Mouse (Mus musculus) forelimb bud, embryonic 11.5 days (tissue): Measurements from ENCODE around the gene Man2a1.
"Not testable (repeated sequence)": the region's sequence is repeated elsewhere in the genome, so short reads cannot be mapped to it uniquely, and the experiment has no call there.

Source experiments
- DNase-seq: peaks from one replicate; pipeline ENCODE4 v3.0.0-alpha.2; 2012; ENCODE audit warnings: low read depth, low spot score

The Man2a1 gene

DNA sequence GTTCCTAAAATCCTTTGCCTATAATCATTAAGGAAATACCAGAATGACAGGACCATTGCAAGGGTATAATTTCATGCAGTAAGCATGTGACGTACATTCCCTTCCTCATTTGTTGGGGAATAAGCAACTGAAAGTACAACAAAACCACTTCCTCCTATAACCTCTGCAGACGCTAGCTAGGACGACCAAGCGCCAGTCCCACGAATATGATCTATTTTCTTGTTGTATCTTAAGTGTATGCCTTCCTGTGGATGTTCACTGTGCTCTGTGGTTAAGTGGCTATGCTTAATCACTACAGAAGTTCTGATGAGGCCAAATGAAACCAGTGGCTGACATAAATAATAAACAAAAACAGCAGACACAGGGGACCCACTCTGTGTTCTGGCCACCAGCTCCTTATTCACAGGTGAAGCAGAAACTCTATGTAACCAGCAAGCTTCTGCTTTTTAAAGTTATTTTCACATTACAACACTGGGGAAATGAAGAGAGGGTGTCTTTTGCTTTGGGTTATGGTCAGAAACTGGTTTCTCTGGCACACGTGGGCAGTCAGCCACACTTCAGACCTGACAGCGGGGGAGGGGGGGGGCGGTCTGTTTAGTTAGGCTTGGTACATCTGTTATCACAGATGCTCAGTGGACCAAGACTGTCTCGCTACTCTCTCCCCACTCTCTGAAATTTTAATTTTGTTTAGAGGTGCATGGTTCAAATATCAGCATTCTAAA, 153.8 kb downstream of the Man2a1 start:
- DNase-seq, result no peak

DNA sequence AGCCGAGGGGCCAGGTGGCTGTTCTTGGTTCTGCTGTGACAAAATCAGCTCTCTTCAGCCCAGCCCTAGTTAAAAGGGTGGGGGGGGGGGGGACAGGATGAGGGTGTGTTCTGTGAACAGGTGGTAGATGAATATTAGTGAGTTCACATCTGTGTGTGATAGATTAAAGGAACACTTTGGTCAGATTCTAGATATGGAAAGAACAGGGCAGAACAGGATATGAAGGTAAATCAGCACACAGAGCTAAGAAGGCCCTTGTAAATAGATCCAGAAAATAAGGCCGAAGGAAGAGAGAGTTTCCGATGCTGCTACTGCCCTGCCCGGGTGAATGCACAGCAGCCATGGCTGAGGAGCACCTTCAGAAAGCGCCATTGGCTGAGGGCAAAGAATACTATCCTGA, 154.7 kb downstream of the Man2a1 start:
- no peak for DNase-seq

DNA sequence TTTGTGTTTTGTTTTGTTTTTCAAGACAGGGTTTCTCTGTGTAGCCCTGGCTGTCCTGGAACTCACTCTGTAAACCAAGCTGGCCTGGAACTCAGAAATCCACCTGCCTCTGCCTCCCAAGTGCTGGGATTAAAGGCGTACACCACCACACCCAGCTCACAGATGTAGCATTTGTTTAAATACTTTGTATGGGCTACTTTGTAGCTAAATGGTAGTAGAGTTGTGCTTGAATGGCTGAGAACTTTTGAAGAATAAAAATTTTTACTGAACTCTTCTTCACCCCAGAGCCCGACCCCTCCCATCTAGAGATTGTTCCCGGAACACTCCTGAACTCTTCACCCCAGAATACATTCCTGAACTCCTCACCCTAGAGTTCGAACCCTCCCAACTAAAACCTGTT, 162.1 kb downstream of the Man2a1 start:
- not testable (repeated sequence) for DNase-seq

DNA sequence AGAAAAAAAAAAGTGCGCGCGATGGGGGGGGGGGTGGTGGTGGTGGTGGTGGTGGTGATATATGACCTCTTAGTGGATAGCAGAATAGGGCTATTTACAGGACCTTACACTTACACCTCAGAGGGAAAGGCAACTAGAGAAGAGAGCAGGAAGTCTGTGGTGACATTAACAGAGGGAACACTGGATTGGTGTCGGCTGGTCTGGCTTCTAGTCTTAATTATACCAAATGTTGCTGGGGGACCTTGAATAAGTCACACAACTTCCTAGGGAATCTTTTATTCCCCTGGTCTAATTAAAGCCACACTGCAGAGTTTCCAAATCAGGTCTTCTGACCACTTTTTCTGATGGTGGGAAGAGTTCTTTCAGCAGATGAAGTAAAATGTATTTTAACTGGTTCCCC, 163.0 kb downstream of the Man2a1 start:
- DNase-seq, result no peak

DNA sequence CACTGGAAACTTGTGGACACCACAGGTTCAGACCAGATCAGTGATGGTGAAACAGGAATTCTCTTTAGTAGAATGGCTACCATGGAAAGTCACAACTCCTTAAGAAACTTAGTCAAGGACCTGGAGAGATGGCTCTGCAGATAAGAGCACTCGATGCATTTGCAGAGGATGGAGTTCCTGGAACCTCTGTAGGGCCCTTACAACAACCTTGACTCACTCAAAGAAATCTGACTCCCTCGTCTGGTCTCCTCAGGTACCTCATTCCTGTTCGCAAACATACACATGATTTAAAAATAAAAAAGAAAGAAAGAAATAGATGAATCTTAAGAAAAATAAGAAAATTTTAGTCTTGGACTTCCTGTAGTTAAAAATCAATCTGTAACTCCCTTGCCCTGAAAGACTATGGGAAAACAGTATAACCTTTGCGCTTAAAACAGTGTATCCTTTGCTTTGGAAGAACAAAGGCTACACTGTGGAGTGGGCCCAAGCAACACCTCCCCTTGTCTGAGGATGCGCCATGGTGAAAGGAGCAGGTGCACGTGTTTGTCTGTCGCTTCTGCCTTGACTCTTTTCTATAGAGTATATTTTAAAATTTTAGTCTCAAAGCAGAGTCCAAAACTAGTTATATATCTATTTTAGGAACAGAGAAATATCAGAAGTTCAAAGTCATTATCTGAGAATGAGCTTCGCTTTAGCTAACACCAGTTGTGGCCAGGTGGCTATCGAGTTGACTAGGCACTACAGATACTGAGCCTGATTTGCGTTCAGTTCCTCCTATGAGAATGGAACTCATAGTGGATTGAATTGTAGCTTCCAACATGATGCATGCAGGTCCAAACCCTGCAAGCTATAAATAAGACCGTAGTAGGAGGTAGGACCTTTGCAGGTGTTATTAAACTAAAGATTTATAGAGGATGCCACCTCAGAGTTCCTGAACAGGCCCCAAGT, 163.9 kb downstream of the Man2a1 start:
- no peak for DNase-seq

DNA sequence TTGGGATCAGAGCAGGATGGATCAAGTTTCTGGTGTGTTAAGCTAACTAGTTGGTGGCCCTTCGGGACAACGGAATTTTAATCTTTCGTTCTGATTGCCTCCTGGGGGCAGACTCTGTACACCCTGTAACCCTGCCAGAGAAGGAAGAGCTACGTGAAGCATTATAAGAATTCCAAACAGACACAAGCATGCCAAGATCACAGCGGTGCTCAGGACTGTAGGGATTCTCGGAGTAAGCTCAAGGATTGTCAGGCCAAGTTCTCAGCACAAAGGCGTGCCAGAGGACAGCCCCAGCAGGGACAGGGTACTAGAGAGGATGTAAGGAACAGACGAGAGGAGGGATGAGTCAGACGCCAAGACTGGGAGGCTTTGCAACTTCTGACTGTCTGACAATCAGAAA, 164.8 kb downstream of the Man2a1 start:
- DNase-seq, result no peak

DNA sequence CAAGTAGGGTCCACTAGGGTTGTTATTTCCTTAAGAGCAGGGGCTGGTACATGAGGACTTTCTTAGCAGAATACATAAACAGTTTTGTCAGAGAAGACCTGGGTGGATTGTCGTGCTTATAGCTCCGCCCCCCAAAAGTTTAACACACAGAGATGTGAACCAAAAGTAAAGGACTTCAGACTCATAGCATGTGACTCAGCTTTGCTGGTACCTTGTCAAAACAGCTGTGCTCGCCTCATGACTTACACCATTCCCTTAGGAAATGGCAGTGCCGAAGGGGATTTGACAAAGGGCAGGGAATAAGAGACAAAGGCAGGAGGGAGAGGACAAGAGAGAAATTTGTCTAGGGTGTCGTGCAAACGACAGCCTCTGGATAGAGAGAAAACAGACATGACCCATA, 166.0 kb downstream of the Man2a1 start:
- DNase-seq, result no peak

DNA sequence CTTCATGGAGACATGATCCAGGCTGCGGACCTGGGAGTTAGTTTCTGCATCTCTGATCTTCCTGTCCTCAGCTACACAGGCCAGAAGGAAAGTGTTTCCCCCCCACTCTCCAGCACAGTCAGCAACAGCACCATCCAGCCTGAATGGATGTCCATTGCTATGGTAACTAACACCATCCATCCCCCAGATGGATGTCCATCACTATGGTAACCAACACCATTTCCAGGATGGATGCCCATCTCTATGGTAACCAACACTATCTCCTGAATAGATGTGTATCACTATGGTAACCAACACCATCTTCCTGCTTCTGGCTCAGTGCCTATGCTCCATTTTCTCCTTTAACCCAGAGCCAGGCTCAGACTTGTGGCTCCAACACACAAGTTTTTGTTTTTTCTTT, 169.7 kb downstream of the Man2a1 start:
- DNase-seq, result no peak

DNA sequence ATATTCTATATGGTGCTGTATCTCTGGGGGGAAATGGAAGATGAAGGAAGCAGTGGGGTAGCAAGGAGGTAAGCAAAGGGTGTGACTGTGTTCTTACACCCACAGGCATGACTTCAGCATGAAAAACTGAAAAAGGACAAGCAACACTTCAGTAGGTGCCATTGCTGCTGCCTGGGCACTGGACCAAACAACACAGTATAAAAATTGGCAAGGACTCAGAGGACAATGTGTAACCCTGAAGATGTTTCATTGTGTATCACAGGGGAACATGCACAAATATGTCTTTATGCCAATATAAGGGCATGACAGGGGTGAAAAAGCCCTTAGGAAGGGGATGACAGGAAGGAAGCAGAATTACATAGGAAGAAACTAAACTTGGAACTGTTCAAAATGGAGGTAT, 172.1 kb downstream of the Man2a1 start:
- no peak for DNase-seq

DNA sequence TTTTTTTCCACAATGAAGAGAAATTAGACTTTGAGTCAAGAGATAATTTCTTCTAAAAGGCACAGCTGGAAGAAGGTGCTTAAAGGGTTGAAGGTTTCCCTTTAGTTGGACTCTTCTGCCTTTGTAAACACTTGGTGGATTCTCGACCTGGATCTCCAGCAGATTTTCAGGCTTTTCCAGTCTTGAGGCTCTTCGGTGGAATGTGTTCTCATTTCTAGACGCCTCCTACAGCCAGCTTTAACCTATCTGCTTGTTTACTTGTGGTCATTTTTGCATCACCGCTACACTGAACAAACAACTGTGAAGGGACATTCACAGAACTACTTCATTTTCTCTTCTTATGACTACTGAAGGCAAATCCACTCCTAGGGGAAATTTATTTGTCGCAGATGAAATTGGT, 173.7 kb downstream of the Man2a1 start:
- no peak for DNase-seq

DNA sequence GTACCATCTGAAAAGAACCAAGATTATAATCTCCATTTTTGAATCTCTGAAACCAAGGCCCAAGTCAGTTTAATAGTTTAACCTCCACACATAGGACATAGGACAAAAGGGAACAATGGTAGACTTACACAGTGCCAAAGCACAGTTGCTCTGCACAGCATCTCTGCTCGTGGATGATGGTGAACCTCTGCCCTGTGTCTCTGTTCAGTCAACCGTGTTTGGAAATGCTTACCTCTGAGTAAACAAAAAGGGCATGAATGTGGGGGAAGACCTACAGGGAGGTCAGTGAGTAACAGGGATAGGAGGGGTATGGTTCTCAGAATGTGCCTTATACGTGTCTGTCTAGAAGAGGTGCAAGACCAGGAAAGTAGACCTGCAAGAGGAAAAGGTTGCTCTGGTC, 177.8 kb downstream of the Man2a1 start:
- no peak for DNase-seq

DNA sequence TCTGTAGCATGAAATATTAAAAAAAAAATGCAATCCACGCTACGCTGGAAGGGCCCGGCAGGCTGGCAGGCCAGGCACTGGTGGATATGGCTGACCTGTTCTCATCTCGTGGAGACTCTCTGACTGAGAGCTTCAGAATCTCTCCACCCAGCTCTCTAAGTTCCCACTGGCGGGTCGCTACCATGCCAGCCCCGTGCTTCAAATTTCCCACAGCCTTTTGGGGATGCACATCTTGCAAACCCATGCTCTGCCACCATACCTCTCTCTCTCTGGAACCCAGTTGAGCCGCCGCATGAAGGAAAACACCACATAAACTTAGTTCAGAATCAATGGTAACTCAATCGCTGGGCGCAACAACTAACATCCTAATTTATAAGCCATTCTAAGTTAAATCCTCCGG, 178.2 kb downstream of the Man2a1 start:
- DNase-seq, result no peak

DNA sequence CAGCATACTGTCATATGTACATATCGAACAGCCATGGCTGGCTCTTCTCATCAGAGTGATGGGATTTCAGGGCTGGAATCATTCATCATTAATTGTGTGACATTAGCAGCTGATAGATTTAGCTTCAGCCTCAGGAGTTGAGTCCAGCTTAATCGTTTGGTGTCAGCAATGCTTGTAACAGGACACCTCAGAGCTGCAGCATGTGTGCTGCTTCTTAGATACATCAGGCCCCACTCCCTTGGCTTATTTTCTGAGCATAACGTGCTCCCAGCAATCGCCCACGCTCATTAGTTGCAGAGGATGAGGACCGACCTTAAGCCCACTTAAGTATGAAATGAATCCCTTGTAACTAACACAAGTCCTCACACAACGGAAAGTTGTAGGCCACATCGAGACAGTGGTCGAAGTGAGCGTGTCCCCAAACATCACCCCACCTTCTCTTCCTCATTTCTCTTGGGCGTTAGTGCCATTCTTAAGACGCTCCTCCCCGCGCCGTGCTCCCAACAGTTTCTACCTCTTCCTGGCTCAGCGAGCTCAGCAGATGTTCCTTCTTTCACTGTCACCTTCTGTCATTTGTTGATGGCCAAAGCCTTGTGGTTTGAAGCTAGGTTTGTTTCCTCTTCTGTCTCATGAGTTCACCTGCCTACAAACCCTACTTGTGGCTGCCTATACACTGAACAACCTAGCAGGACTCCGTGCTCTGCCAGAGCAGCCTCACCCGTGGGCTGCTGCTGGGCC, 180.4 kb downstream of the Man2a1 start:
- no peak for DNase-seq

DNA sequence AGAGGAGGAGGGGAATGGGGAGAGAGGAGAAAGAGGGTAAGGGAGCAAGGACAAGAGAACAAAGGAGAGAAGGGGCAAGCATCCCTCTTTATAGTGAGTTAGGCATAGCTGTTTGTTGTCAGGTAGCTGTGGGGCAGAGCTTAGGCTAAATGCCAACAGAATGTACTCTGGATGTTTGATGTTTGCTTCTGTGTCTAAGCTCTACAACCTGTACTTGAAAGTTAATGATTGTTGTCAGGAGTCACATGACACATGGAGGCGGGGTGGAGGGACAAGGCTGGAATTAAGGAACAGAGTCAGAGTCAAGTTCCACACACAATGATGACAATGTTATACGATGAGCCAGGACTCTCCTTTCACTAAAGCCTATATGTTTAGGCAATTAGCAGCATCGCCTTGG, 181.8 kb downstream of the Man2a1 start:
- no peak for DNase-seq

DNA sequence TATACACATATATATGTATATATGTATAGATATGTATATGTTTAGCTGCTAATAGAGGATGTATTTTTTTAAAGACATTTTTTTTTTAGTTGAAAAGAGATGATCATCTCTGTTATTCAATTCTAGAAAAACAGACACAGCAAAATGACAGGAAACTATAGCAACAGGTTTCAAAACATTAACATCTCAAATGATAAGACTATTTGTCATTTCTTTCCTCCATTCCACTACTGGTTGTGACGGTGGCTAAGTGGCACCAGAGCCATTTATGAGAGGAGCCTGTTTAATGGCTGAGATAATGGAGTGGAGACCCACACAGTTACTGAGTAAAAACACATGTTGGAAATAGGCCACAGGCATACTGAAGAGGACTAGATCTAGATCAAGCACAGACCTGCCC, 185.4 kb downstream of the Man2a1 start:
- peak; percentile 18 for DNase-seq

DNA sequence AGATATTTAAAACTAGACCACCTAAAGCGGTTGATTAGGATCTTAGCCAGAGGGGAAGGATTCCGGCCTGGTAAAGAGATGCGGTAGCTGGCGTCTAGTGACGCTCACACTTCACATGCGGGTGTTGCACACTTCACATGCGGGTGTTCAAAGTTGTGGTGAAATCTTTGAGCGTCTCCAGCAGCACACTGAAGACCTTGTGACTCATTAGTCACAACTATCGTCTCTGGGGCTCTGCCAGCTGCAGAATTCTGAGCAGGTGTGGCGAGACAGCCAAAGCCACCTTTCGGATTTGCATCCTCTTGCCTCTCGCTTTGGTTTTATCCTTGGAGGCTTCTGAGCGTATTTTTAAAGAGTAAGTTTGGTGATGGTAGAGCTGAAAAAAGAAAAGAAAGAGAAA, 187.8 kb downstream of the Man2a1 start:
- DNase-seq, result no peak

DNA sequence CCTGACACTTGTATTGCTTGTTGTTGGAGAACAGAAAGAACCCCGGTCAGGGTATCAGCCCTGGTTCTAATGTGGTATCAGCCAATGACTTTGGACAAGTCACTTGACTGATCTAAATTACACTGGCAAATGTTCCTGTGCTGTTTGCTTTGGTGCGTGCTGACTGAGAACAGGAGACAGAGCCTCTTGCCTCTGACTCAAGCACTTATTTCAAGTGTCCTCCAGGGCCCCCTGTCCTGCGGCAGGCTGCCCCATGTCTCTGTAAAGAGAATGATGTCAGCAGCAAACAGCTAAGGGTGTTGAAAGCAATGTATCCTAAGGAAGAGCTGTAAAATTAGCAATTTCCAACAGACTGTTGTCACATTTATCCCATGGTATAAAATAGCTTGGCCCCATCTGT, 188.6 kb downstream of the Man2a1 start:
- no peak for DNase-seq

DNA sequence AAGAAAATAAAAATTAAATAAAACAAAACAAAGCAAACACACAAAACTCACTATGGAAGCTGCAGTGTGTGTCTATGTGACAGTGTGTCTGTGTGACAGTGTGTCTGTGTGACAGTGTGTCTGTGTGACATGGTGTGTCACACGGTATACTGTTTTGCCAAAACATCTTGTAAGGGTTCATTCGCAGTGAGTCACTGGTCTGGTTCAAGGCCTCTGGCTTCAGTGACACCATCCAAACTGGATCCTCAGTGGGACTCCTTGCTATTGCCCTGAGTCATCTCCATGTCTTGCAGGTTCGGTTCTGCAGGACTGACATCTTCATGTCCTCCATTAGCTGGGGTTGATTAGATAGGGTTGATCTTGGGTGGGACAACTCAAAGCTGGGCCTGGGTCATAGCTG, 191.5 kb downstream of the Man2a1 start:
- no peak for DNase-seq

DNA sequence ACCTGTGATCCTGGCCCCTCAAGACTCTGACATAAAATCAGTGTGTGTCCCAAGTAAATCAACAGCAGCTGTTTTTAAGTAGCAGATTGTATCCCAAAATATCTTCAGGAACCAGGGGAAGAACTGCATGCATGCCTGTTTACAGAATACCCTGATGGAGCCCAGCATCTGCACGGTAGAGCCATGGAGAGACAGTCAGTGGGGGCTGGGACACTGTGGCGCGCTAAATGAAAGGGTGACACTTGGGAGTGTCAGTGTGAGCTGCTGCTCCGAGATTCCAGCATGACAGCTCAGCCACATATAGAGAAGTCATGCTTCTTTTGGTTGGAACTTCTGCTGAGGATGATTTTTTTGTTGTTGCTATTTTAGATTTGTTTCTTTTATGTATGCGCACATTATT, 192.1 kb downstream of the Man2a1 start:
- no peak for DNase-seq

DNA sequence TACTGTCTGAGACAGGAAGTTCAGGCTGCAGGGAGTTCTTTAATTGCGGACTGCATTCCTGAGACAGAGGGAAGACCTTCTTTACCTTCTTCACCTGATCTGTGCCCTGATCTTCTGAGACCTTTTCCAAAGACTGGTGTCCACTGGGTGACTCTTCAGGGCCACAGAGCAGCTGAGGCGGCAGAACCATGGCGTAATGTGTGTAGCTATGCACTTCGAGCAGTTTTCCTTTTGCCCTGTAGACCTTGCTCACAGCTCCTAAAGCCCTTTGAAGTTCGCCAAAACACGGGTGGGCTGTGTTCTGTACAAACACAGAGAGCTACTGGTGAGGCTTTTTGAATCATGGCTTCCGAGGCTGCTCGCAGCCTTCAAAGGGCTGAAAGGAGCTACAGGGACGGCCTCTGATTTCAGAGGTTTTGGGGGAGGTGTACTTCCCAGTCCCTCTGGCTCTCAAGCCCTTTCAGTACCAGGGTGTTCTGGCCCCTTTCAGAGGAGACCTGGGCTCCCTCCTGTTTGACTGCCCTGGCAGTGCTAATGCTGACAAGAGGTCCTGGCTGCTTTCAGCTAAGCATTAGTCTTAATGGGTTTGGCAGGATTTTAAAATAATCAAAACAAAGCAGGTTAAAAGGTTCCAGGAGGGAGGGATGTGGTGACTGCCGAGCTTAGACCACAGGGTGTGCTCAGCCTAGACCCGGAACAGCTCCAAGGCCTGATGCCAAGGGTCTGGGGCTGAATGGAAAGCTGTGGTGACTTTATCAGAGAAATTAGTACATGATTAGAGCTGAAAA, 201.8 kb downstream of the Man2a1 start:
- peak; percentile 20 for DNase-seq

DNA sequence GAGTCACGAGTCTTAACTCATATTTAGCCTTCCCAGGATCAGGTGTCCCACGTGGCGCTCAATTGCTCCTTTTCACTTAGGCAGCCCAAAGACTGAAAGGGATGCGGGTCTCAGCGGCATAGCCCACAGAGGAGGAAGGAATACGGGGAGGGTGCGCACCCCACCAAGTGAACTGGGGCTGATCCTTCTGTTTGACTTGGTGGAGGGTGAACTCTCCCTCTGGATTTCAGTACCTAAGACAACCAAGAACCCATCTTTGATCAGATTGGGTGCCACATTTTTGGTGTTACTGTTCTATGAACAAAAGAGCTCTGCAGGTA, 202.4 kb downstream of the Man2a1 start:
- no peak for DNase-seq
